Mouse (Mus musculus) neural tube, embryonic 13.5 days (tissue): ENCODE measurements around the gene Gm49630. TPM values are rescaled to one million over a fixed set of nuclear protein-coding genes. Genes with fewer than 3 reads are reported as not detected.

Source experiments
- polyA plus RNA-seq: library from polyadenylated mRNA; unstranded; fragments of >200 nt; fragmentation: Nextera tagmentation; extraction: Ambion mirVana; gene quantifications from 2 replicates; pipeline ENCODE4 v1.2.1, GENCODE M21; 2015

Gene Gm49630
- polyA plus RNA-seq, 1 experiment from 2014 or later = not detected

Other genes with a start within 250 kb of the Gm49630 start
- 23.5 and 24.2 TPM in 2 replicates for gene Rps6ka2, start 201.9 kb downstream of the Gm49630 start, polyA plus RNA-seq
- gene Tcp10a, start 47.3 kb downstream of the Gm49630 start, polyA plus RNA-seq = 0.08 TPM in 1 of 2 replicates, not detected in the other
- not detected in 2 replicates for gene Ttll2, start 19.3 kb downstream of the Gm49630 start, polyA plus RNA-seq
- gene Unc93a2, start 13.5 kb upstream of the Gm49630 start, polyA plus RNA-seq = not detected in 2 replicates